Mouse (Mus musculus): Measurements from ENCODE around the gene Krt80. TPM values are rescaled to one million over a fixed set of nuclear protein-coding genes. Genes with fewer than 3 reads are reported as not detected.

The Krt80 gene
- polyA plus RNA-seq, 1 experiment from 2014 or later: 7.5 TPM

DNA sequence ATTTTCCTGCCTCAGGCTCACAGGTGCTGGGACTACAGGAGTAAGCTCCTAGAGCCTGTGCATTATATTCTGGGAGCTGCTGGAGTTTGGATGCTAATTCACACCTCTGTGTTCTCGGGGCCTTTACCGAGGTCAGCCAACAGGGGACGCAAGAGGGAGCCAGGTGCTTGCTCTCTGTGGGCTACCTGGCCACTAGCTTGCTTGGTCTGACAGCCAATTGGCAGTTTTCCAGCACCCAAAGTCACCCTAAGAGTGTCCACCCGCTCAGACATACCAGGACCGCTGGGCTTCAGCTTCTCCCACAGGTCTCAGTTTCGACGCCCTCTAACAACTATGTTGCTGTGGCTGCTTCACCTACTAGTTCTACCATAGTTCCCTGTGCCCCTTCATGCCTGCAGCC, 24.9 kb upstream of the Krt80 start:
- no peak overlapping the region for H3K4me2 ChIP-seq
- ATAC-seq (ENCODE audit: insufficient number of reproducible peaks, low FRiP score): no peak
- 0 out of 2 replicates have a peak, but pooled peaks cover 6% of the 10 kb centered on the region for H3K27me3 ChIP-seq (replicated peaks)
- no peaks in the 10 kb centered on the region for H3K36me3 ChIP-seq
- no peak overlapping the region for H3K4me3 ChIP-seq
- 0 out of 2 replicates have a peak, but pooled peaks cover 7% of the 10 kb centered on the region for H3K4me1 ChIP-seq (replicated peaks)
- no peak overlapping the region for H3K9ac ChIP-seq
- 55% methylated on average over 7 of the region's 7 CpGs for WGBS
- no peaks in the 10 kb centered on the region for H3K9me3 ChIP-seq (replicated peaks)
- no peak overlapping the region for H3K27ac ChIP-seq (ENCODE audit: poor library complexity, severe bottlenecking)

DNA sequence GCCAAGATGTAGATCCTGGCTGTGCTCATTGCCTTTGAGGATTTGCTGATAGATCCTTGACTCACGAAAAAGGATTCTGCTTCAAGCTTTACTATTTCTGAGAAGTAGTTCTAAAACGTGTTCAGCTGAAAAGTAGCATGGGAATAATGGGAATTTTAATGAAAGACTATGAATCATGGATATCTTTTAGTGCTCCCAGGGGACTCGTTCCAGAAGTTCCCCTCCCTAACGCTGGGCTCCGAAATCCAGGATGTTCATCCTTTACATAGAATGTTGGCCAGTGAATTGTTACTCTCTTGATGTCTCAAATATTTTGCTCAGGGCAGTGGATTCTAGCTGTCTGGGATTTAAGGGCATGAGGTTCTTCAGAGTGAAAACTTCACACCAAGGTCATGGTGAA, 22.3 kb upstream of the Krt80 start:
- whole genome bisulfite sequencing: 80% methylated on average over 5 of the region's 5 CpGs
- Histone ChIP-seq H3K4me1 (replicated peaks) (peaks cover 23% of the 10 kb centered on the region), H3K9ac (no peak overlapping the region), H3K4me2 (no peak overlapping the region), H3K4me3 (no peak overlapping the region), H3K36me3 (no peaks in the 10 kb centered on the region), H3K27ac (ENCODE audit: poor library complexity, severe bottlenecking) (no peak overlapping the region), H3K27me3 (replicated peaks) (0 out of 2 replicates have a peak, but pooled peaks cover 6% of the 10 kb centered on the region), H3K9me3 (replicated peaks) (no peaks in the 10 kb centered on the region)
- ATAC-seq (ENCODE audit: insufficient number of reproducible peaks, low FRiP score): no peak

DNA sequence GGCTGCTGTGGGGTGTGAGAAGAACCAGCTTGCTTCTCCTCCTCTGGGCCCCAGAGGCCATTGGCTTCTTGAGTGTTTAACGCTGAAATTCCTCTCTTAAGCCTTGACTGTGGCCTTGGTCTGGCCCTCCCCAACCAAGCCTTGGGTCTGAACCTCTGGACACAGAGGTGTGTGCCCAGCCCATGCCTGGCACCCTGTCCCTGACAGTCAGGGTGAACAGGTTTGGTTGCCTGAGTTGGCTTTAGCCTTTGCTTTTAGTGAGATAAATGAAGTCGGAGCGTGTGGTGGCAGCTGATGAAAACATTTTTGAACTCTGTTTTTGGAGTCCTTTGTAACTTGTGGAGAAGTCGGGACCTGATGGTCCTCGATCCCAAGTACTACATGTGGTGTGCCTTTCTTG, 20.2 kb upstream of the Krt80 start:
- no peak for ATAC-seq (ENCODE audit: insufficient number of reproducible peaks, low FRiP score)
- 83% methylated on average over 5 of the region's 5 CpGs for WGBS
- Histone ChIP-seq H3K9me3 (replicated peaks) (no peaks in the 10 kb centered on the region), H3K9ac (no peak overlapping the region), H3K4me3 (no peak overlapping the region), H3K27ac (ENCODE audit: poor library complexity, severe bottlenecking) (no peak overlapping the region), H3K36me3 (no peaks in the 10 kb centered on the region), H3K4me1 (replicated peaks) (peaks cover 32% of the 10 kb centered on the region), H3K4me2 (no peak overlapping the region), H3K27me3 (replicated peaks) (0 out of 2 replicates have a peak, but pooled peaks cover 13% of the 10 kb centered on the region)

DNA sequence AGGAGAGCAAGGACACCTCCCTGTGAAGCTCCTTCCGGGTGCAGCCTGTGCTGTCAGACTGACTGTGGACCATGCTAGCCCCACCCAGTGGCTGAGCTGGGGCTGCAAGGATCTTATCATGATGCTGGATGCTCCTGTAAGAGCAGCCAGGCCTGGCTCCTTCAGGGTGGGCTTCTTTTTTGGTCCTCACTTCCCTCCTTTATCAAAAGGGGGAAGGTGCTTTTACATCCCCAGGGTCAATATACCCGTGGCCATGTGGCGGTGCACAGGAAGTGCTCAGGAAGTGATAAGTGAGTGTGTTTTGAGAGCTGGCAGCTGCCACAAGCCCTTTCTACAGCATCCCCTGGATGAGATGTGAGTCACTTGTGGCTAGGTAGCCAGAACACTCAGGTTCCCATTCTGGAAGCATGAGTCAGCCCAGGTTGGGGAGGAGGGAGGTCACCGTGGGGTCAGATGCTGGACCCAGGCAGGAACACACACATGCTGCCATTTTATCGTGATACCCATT, 18.1 kb upstream of the Krt80 start:
- WGBS: 17% methylated on average over 5 of the region's 5 CpGs
- no peak for ATAC-seq (ENCODE audit: insufficient number of reproducible peaks, low FRiP score)
- Histone ChIP-seq H3K36me3 (no peaks in the 10 kb centered on the region), H3K9me3 (replicated peaks) (no peaks in the 10 kb centered on the region), H3K27ac (ENCODE audit: poor library complexity, severe bottlenecking) (no peak overlapping the region), H3K4me3 (no peak overlapping the region), H3K4me1 (replicated peaks) (peaks cover 38% of the 10 kb centered on the region), H3K4me2 (no peak overlapping the region), H3K9ac (no peak overlapping the region), H3K27me3 (replicated peaks) (peaks cover 22% of the 10 kb centered on the region; the same call in 1 of the 2 replicates)

DNA sequence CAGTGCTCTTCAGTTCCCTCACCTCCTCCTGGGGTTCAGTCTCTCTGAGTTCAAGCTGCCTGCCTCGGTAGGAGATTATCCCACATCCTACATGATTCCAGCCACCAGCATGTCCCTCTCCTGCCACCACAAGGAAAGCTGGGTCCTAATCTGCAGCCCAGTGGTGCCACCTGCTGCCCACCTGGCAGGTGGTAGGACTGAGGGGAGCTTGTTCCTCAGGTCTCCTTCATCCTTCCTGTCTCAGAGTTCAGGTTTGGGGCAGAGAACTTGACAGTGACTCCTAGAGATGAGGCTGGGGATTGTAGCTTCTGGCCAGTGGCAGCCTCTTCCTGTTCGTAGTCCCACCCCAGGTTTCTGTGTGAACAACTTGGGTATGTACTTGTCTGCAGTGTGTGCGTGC, 17.2 kb upstream of the Krt80 start:
- 53% methylated on average over 3 of the region's 3 CpGs for WGBS
- H3K4me3 ChIP-seq: no peak overlapping the region
- H3K4me1 ChIP-seq (replicated peaks): peaks cover 38% of the 10 kb centered on the region
- H3K36me3 ChIP-seq: no peaks in the 10 kb centered on the region
- no peak overlapping the region for H3K27ac ChIP-seq (ENCODE audit: poor library complexity, severe bottlenecking)
- ATAC-seq (ENCODE audit: insufficient number of reproducible peaks, low FRiP score): no peak
- no peak overlapping the region for H3K4me2 ChIP-seq
- H3K9me3 ChIP-seq (replicated peaks): no peaks in the 10 kb centered on the region
- no peak overlapping the region for H3K9ac ChIP-seq
- H3K27me3 ChIP-seq (replicated peaks): peaks cover 26% of the 10 kb centered on the region; the same call in 1 of the 2 replicates

DNA sequence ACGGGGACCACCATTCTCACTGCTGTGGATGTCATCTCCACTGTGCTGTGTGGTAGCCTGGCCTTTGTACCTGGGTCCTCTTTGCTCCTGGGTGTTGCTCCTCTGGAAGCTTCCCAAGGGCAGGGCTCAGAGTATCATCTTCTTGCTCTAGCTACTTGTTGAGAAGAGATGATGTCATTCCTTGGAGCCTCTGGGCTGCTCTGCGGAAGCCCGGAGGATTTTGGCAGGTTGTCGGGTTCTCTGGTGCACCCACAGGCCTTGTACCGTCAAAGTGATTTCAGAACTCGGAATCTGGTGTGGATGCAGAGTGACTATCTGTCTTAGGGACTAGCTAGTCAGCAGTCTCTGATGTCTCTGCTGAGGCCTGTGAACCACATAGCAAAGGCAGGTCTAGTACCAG, 15.1 kb upstream of the Krt80 start:
- H3K9ac ChIP-seq: no peak overlapping the region
- H3K4me2 ChIP-seq: no peak overlapping the region
- peaks cover 29% of the 10 kb centered on the region; the same call in 1 of the 2 replicates for H3K27me3 ChIP-seq (replicated peaks)
- WGBS: 72% methylated on average over 6 of the region's 6 CpGs
- ATAC-seq (ENCODE audit: insufficient number of reproducible peaks, low FRiP score): no peak
- no peaks in the 10 kb centered on the region for H3K9me3 ChIP-seq (replicated peaks)
- H3K27ac ChIP-seq (ENCODE audit: poor library complexity, severe bottlenecking): no peak overlapping the region
- no peaks in the 10 kb centered on the region for H3K36me3 ChIP-seq
- H3K4me3 ChIP-seq: no peak overlapping the region
- peaks cover 51% of the 10 kb centered on the region for H3K4me1 ChIP-seq (replicated peaks)

DNA sequence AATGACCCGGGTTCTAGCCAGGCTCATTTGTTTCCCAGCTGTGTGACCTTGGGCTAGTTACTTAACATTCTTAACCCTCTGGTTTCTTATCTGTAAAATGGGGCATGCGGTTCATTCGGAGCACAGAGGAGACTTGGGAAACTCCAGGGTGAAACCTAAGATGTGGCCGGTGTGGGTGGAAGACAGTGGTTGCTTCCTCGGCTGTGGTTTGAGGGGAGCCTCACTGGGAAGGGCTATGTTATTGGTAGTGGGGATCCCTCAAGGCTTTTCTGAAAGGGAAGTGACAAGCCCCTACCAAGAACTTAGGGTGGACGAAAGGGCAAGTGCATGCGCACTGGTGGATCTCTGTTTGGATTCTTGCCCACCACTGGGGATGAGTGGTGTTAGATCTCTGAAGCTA, 14.6 kb upstream of the Krt80 start:
- H3K27me3 ChIP-seq (replicated peaks): peaks cover 31% of the 10 kb centered on the region; the same call in 1 of the 2 replicates
- H3K9ac ChIP-seq: no peak overlapping the region
- no peaks in the 10 kb centered on the region for H3K9me3 ChIP-seq (replicated peaks)
- H3K4me3 ChIP-seq: no peak overlapping the region
- H3K27ac ChIP-seq (ENCODE audit: poor library complexity, severe bottlenecking): no peak overlapping the region
- 73% methylated on average over 7 of the region's 7 CpGs for WGBS
- no peak for ATAC-seq (ENCODE audit: insufficient number of reproducible peaks, low FRiP score)
- no peaks in the 10 kb centered on the region for H3K36me3 ChIP-seq
- H3K4me2 ChIP-seq: no peak overlapping the region
- H3K4me1 ChIP-seq (replicated peaks): peaks cover 51% of the 10 kb centered on the region

DNA sequence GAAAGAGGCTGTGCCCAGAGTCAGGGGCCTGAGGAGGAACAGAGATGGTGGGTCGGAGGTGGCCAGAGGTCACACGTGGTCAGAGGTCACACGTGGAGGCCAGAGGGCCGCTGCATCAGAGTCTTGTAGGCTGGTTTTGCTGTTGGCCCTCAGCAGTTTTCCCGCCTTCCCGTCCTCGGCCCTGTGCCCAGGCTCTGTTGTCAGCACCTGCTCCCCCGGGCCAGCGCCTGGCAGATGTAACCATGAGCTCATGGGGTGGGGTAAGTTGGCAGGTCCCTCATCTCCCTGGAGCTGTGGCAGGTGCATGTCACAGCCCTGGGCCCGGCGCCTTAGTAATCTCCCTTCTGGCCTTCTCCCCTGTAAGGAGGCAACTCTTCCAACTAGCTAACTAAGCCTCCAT, 12.8 kb upstream of the Krt80 start:
- H3K27ac ChIP-seq (ENCODE audit: poor library complexity, severe bottlenecking): no peak overlapping the region
- no peaks in the 10 kb centered on the region for H3K9me3 ChIP-seq (replicated peaks)
- H3K36me3 ChIP-seq: no peaks in the 10 kb centered on the region
- 66% methylated on average over 11 of the region's 11 CpGs for WGBS
- no peak for ATAC-seq (ENCODE audit: insufficient number of reproducible peaks, low FRiP score)
- H3K4me1 ChIP-seq (replicated peaks): peaks cover 40% of the 10 kb centered on the region
- peaks cover 39% of the 10 kb centered on the region; the same call in 1 of the 2 replicates for H3K27me3 ChIP-seq (replicated peaks)
- no peak overlapping the region for H3K9ac ChIP-seq
- H3K4me3 ChIP-seq: no peak overlapping the region
- no peak overlapping the region for H3K4me2 ChIP-seq

DNA sequence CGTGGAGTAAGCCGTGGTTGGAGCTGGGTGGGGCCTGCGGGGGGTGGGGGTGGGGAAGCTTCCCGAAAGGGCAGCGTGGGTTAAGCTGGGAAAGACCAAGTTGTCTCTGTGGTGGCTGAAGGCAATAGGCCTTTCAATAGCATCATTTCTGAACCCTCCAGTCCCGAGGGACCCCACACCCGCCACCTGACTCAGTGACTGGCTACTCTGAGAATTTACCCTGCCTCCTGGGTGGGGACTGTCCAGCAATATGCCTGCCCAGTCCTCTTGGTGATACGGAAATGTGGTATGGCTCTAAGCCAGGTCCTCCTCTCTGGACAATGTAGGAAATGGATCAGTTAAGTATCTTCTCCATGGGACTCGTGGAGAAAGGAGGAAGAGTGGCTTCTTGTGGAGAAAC, 11.8 kb upstream of the Krt80 start:
- no peak overlapping the region for H3K27ac ChIP-seq (ENCODE audit: poor library complexity, severe bottlenecking)
- H3K4me2 ChIP-seq: no peak overlapping the region
- peaks cover 36% of the 10 kb centered on the region for H3K4me1 ChIP-seq (replicated peaks)
- no peak overlapping the region for H3K4me3 ChIP-seq
- peaks cover 39% of the 10 kb centered on the region; the same call in 1 of the 2 replicates for H3K27me3 ChIP-seq (replicated peaks)
- ATAC-seq (ENCODE audit: insufficient number of reproducible peaks, low FRiP score): no peak
- no peak overlapping the region for H3K9ac ChIP-seq
- WGBS: 43% methylated on average over 9 of the region's 9 CpGs
- no peaks in the 10 kb centered on the region for H3K36me3 ChIP-seq
- H3K9me3 ChIP-seq (replicated peaks): no peaks in the 10 kb centered on the region

DNA sequence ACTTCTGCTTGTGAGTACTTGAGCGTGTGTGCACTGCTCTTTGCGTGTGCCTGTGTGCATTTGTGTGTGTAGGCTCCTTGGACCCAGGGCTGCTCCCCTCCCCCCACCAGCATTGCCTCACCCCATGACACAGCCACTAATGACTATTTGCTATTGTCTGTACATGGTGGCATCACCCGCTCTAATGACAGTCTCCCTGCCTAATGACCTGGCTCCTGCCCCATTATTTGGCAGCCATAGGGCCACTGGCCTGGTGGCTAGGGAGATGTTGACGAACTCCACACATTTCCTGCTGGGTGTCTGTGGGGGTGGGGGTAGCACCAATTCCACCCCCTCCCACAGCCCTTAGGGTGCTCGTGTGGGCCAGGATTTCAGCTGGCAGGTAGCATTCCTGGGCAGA, 8.7 kb upstream of the Krt80 start:
- peaks cover 28% of the 10 kb centered on the region; the same call in 1 of the 2 replicates for H3K27me3 ChIP-seq (replicated peaks)
- no peak overlapping the region for H3K27ac ChIP-seq (ENCODE audit: poor library complexity, severe bottlenecking)
- no peaks in the 10 kb centered on the region for H3K36me3 ChIP-seq
- H3K4me2 ChIP-seq: no peak overlapping the region
- H3K9ac ChIP-seq: no peak overlapping the region
- H3K9me3 ChIP-seq (replicated peaks): no peaks in the 10 kb centered on the region
- no peak overlapping the region for H3K4me3 ChIP-seq
- H3K4me1 ChIP-seq (replicated peaks): peaks cover 44% of the 10 kb centered on the region
- WGBS: 83% methylated on average over 5 of the region's 5 CpGs
- ATAC-seq (ENCODE audit: insufficient number of reproducible peaks, low FRiP score): no peak

DNA sequence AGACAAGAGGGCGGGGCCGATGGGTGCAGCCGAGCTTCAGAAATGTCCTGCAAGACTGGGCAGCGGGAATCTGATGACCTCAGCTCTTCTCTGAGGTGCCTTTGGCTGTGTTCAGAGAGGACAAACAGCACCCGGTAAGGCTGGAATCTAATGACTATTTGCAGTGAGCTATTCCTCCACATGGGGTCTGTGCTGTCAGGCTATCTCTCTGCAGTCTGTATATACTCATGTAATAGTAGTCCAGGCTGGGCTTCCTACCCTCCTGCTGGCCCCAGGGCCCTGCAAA, 6.8 kb upstream of the Krt80 start:
- no peak for ATAC-seq (ENCODE audit: insufficient number of reproducible peaks, low FRiP score)
- Histone ChIP-seq H3K27ac (ENCODE audit: poor library complexity, severe bottlenecking) (no peak overlapping the region), H3K4me1 (replicated peaks) (peaks cover 56% of the 10 kb centered on the region), H3K27me3 (replicated peaks) (0 out of 2 replicates have a peak, but pooled peaks cover 20% of the 10 kb centered on the region), H3K4me3 (no peak overlapping the region), H3K9ac (no peak overlapping the region), H3K36me3 (no peaks in the 10 kb centered on the region), H3K9me3 (replicated peaks) (no peaks in the 10 kb centered on the region), H3K4me2 (no peak overlapping the region)
- 46% methylated on average over 5 of the region's 5 CpGs for WGBS
